Mouse (Mus musculus): ENCODE data around the gene Dlgap1.

DNA sequence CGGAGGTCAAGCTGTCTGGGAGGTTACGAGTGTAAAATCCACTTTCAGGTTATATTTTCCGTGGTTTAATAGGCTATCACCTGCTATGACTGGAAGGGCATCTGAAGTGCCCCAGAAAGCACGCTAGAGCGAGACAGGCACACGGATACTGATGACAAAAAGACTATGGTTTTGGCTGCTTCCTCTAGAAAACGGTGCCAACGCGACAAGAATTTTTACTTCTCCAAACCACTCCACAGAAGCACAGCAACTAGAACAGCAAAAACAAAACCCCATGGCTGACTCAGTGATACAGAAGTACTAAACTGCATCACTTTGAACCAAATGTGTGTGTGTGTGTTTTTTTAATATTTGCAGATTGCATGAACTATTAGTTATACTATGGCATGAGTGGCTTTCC, 459.0 kb downstream of the Dlgap1 start:
- no peak for TF ChIP-seq EP300 (IDR thresholded peaks at IDR 0.05; ENCODE audit: low read depth)
- TF ChIP-seq CTCF (IDR thresholded peaks at IDR 0.05; ENCODE audit: low read depth) = no peak
